Mouse (Mus musculus): ENCODE results near the gene Lag3. TPM values are rescaled to one million over a fixed set of nuclear protein-coding genes. Genes with fewer than 3 reads are reported as not detected.
A peak's percentile ranks its signal among the peaks of the same experiment; 100 is the strongest.

Gene Lag3
- polyA plus RNA-seq, 1 experiment from 2014 or later, result 3.1 TPM

DNA sequence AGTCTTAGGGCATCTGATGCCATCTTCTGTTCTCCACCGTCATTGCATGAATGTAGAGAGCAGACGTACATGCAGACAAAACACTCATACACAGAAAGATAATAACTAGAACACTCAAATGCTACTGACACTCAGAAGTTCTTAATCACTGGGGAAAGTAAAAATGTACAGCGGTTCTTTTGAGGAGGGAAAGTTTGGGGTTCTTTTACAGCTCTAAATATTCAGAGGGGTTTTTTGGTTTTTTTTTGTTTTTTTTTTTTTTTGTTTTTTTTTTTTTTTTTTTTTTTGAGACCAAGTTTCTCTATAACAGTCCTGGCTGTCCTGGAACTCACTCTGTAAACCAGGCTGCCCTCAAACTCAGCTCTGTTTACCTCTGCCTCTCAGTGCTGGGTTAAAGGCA is 21.6 kb upstream of the Lag3 start:
- Histone ChIP-seq H3K9me3 (no peaks in the 10 kb centered on the region), H3K4me1 (replicated peaks) (peaks cover 28% of the 10 kb centered on the region), H3K36me3 (peaks cover 46% of the 10 kb centered on the region), H3K4me2 (peak overlapping the region; percentile 90), H3K27ac (replicated peaks) (no peak overlapping the region), H3K9ac (no peak overlapping the region), H3K27me3 (no peaks in the 10 kb centered on the region), H3K4me3 (no peak overlapping the region)
- ATAC-seq (ENCODE audit: low FRiP score, low read depth), result no peak
- WGBS, result 87% methylated on average over 3 of the region's 3 CpGs

DNA sequence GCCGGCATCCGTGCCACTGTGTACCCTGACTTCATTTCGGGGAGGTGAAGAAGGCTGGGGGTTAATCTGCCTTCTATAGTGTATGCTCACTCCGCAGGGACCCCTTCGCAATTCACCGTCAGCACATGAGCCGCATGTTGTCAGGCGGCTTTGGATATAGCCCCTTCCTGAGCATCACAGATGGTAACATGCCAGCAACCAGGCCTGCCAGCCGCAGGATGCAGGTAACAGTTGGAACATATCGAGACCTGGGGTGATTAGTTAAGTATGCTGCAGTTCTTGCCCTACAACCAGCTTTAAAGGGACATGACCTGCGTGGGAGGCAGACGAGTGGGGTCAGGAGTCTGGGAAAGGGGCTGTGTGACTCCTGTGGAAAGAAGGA is 20.8 kb upstream of the Lag3 start:
- Histone ChIP-seq H3K9me3 (no peaks in the 10 kb centered on the region), H3K4me2 (peak overlapping the region; percentile 90), H3K4me1 (replicated peaks) (peaks cover 28% of the 10 kb centered on the region), H3K27me3 (no peaks in the 10 kb centered on the region), H3K4me3 (peak overlapping the region; percentile 99), H3K27ac (replicated peaks) (peak overlapping the region; percentile 98), H3K36me3 (peaks cover 39% of the 10 kb centered on the region), H3K9ac (peak overlapping the region; percentile 99)
- ATAC-seq (ENCODE audit: low FRiP score, low read depth), result no peak
- 44% methylated on average over 12 of the region's 12 CpGs for WGBS

DNA sequence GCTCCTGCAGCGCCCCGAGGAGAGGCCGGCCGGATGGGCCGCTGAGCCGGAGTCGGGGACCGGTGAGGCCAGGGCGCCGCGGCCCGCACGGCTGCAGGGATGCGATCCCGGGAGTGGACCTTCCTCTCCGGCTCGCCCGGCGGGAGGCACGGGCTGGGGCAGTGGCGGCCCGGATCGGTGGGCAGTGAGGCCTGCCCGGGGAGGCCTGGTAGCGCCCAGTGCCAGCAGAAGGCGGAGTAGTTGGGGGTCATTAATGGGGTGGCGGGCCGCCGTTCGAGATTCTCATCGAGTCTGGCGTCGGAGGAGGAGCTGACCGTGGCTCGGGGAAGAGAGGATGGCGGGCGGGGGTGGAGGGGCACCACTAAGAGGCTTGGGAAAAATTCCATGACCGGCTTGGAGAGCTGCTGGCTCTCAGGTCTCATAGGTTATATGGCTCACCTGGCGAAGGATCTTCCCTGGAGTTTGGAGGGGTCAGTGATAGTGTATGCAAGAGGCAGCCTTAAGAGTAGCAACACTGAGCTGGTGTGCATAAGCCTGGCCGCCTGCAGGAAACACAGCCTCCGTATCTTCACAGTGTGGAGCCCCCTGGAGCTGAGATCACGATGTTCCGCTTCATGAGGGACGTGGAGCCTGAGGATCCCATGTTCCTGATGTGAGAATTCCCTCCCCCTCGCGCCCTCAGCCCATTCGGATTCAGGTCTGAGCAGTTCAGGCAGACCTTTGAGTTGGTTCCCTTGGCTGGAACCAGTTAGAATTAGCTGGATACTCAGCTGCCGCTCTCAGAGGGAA is 20.2 kb upstream of the Lag3 start:
- ATAC-seq (ENCODE audit: low FRiP score, low read depth), result peak; percentile 55
- Histone ChIP-seq H3K4me3 (peak overlapping the region; percentile 99), H3K27me3 (no peaks in the 10 kb centered on the region), H3K27ac (replicated peaks) (peak overlapping the region; percentile 98), H3K4me1 (replicated peaks) (peaks cover 28% of the 10 kb centered on the region), H3K36me3 (peaks cover 34% of the 10 kb centered on the region), H3K9ac (peak overlapping the region; percentile 99), H3K4me2 (peak overlapping the region; percentile 90), H3K9me3 (no peaks in the 10 kb centered on the region)
- 2% methylated on average over 46 of the region's 48 CpGs for WGBS

DNA sequence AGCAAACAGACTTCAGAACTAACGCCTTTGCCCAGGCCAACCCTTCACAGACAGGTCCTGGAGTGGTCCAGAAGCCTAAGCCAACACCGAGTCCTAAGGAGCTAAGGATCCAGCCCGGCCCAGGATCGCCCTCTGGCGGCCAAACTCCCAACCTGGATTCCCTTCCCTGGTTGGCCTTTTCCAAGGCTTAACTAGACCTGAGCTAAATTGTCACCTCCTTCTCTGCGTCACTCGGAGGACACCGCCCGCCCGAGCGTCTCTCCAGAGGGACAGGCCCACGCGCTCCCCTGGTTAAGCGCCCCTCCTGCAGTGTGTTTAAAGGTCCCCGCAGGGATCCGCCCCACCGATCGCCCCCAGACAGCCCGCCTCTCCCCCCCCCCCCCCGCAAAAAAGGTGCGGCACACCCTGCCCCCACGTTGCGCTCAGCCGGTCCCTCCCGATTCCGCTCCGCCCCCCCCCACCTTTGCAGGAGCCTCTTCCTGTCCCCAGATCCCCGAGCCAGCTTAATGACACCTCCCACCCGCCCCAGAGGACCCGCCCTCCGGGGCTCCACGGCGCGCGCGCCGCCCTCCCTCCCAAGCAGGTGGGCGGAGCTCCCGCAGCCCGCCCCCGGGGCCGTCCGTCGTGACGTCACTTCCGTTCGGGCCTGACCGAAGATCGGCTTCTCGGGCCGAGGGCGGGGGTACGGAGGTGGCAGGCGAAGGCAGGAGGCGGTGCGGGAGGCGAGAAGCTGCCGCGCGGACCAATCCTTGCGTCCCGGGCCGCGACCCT is 19.4 kb upstream of the Lag3 start, which contains the start of gene Mlf2:
TSS of gene Mlf2 (plus strand) at position 633 of the 771 bp plus-strand sequence.
- H3K36me3 ChIP-seq, result peaks cover 27% of the 10 kb centered on the region
- H3K27ac ChIP-seq (replicated peaks), result peak within 1 kb of the TSS; percentile 98
- peak; percentile 95 for ATAC-seq (ENCODE audit: low FRiP score, low read depth)
- H3K9me3 ChIP-seq, result no peaks in the 10 kb centered on the region
- H3K4me3 ChIP-seq, result peak within 1 kb of the TSS; percentile 99
- H3K4me1 ChIP-seq (replicated peaks), result peaks cover 28% of the 10 kb centered on the region
- H3K9ac ChIP-seq, result peak within 1 kb of the TSS; percentile 99
- H3K4me2 ChIP-seq, result peak within 1 kb of the TSS; percentile 90
- under 1% methylated on average over 56 of the region's 64 CpGs for WGBS
- no peaks in the 10 kb centered on the region for H3K27me3 ChIP-seq

DNA sequence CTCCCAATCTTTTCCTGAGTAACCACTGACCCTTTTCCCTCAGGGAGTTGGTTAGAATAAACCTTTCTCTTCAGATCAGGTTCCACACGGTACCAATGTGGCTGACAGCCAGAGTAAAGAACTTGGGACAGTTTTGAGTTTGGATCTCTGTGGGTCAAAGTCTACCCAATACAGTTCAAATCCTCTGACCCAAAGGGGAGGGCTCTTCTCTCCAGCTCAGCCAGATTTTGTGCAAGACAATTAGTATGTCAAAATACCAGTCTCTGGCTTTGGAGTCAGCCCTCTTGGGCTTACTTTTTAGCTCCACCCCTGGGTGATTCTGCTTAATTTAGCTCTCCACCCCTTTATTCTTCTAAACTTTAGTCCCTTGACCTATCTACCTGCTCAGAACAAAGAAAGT is 18.7 kb upstream of the Lag3 start:
- no peak for ATAC-seq (ENCODE audit: low FRiP score, low read depth)
- Histone ChIP-seq H3K27ac (replicated peaks) (peak overlapping the region; percentile 98), H3K4me2 (peak overlapping the region; percentile 90), H3K4me1 (replicated peaks) (peaks cover 28% of the 10 kb centered on the region), H3K36me3 (peaks cover 21% of the 10 kb centered on the region), H3K9me3 (no peaks in the 10 kb centered on the region), H3K27me3 (no peaks in the 10 kb centered on the region), H3K9ac (peak overlapping the region; percentile 99), H3K4me3 (peak overlapping the region; percentile 99)
- 28% methylated on average over 1 of the region's 1 CpGs for WGBS

DNA sequence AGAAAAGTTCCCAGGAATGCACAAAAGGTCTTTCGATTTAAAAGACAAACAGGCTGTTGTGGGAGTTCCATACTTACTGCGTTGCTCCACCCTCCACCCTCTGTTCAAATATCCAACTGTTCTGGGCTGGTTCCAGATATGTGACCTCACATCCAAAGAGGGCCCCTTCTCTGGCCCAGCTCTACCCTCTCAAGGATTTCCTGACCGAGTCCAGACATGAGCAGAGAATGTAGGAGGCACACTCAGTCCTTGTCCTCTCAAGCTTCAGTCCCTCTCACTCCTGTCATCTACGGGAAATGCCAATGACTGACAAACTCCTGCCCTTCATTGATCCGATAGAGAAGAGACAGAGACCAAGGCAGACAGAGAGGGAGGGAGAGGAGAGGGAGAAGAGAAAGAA is 14.4 kb upstream of the Lag3 start:
- no peak overlapping the region for H3K4me2 ChIP-seq
- WGBS, result 51% methylated on average over 5 of the region's 5 CpGs
- no peaks in the 10 kb centered on the region for H3K36me3 ChIP-seq
- H3K4me1 ChIP-seq (replicated peaks), result peaks cover 20% of the 10 kb centered on the region
- ATAC-seq (ENCODE audit: low FRiP score, low read depth), result no peak
- H3K27me3 ChIP-seq, result no peaks in the 10 kb centered on the region
- no peak overlapping the region for H3K27ac ChIP-seq (replicated peaks)
- H3K9ac ChIP-seq, result no peak overlapping the region
- no peak overlapping the region for H3K4me3 ChIP-seq
- H3K9me3 ChIP-seq, result no peaks in the 10 kb centered on the region

DNA sequence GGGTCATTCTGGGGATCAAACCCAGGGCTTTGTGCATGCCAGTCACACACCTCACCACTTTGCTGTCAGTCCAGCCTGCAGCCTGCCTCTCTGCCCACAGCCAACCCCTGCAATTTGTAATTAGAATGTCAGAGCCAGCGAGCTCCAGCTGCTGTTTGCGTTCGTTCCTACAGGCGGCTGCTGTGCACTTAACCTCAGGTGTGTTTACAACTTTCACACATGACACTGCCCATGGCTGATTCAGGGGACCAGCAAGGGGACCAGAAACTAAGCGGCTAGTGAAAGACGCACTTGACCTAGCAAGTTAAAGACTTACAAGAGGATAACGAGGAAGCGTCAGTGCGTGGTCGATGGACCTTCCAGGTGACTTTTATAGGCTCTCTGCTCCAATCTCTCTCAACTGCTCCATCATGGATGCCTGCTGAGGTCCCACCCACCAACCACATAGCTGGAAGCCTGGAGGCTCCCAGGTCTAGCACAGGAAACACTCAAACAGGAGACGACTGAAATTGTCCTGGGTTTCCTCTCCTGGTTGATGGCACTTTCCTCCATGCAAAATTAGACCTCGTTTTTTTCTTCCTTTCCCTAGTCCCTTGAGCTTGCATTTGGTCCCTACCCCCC is 13.8 kb upstream of the Lag3 start:
- no peak for ATAC-seq (ENCODE audit: low FRiP score, low read depth)
- WGBS, result 43% methylated on average over 12 of the region's 12 CpGs
- Histone ChIP-seq H3K4me3 (no peak overlapping the region), H3K36me3 (no peaks in the 10 kb centered on the region), H3K4me2 (no peak overlapping the region), H3K27me3 (no peaks in the 10 kb centered on the region), H3K9me3 (no peaks in the 10 kb centered on the region), H3K27ac (replicated peaks) (no peak overlapping the region), H3K4me1 (replicated peaks) (peaks cover 23% of the 10 kb centered on the region), H3K9ac (no peak overlapping the region)

DNA sequence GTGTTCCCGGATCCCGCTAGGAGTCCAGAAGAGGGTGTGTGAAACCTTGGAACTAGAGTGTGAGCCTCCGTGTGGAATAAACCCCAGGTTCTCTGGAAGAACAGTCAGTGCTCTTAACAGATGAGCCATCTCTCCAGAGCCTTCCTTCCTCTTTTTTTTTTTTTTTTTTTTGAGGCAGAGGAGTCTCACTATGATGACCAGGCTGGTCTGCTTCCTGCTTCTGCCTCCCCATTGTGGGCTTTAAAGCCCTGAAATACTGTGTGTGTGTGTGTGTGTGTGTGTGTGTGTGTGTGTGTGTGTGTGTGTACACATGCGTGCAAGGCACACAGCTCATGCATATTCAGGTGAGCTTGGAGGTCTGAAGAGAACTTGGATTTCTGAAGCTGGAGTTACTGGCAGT is 10.0 kb upstream of the Lag3 start:
- peak overlapping the region; percentile 100 for H3K27ac ChIP-seq (replicated peaks)
- no peak for ATAC-seq (ENCODE audit: low FRiP score, low read depth)

DNA sequence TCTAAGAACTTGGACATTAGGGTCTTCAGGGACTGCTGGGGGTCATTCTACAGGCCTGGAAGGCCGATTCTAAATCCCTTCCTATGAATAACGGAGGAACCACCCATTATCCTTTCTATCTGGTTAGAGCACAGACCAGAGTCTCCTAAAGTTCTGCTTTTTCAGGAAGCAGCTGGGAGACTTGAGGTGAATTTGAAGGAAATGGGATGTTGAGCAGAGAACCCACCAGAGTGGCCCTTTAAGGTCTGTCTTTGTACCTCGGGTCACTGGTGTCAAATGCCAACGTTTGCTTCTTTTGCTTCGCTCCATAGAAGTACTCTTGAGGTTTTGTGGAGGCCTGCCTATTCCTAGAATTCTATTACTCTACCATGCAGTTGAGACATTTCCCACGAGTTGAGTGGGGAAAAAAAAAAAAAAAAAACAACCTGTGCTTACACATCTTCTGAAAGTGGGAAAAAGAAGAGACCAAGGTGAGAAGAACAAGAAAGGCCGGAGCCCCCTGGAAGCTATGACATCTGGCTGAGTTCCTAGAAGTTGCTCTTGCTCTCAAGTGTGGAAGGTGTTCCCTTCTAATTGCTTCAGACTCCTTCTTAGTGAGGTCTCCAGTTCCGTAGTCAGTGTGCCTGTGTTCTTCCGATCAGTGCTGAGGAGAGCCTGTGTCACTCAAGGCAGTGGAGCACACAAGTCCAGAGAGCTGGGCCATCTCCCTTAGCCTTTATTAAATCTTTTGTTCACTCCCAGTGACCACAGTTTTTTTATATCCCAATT is 9.0 kb upstream of the Lag3 start:
- Histone ChIP-seq H3K36me3 (no peaks in the 10 kb centered on the region), H3K4me3 (peak overlapping the region; percentile 94), H3K4me1 (replicated peaks) (peaks cover 43% of the 10 kb centered on the region), H3K27ac (replicated peaks) (peak overlapping the region; percentile 100), H3K9ac (peak overlapping the region; percentile 26), H3K9me3 (no peaks in the 10 kb centered on the region), H3K27me3 (no peaks in the 10 kb centered on the region), H3K4me2 (peak overlapping the region; percentile 98)
- no peak for ATAC-seq (ENCODE audit: low FRiP score, low read depth)
- 27% methylated on average over 9 of the region's 9 CpGs for WGBS

More for the DNA sequence above, 10.0 kb upstream of the Lag3 start:
- Histone ChIP-seq H3K4me2 (no peak overlapping the region), H3K36me3 (no peaks in the 10 kb centered on the region), H3K27me3 (no peaks in the 10 kb centered on the region), H3K9ac (no peak overlapping the region), H3K4me3 (no peak overlapping the region), H3K9me3 (no peaks in the 10 kb centered on the region), H3K4me1 (replicated peaks) (peaks cover 35% of the 10 kb centered on the region)
- WGBS, result 62% methylated on average over 4 of the region's 4 CpGs

DNA sequence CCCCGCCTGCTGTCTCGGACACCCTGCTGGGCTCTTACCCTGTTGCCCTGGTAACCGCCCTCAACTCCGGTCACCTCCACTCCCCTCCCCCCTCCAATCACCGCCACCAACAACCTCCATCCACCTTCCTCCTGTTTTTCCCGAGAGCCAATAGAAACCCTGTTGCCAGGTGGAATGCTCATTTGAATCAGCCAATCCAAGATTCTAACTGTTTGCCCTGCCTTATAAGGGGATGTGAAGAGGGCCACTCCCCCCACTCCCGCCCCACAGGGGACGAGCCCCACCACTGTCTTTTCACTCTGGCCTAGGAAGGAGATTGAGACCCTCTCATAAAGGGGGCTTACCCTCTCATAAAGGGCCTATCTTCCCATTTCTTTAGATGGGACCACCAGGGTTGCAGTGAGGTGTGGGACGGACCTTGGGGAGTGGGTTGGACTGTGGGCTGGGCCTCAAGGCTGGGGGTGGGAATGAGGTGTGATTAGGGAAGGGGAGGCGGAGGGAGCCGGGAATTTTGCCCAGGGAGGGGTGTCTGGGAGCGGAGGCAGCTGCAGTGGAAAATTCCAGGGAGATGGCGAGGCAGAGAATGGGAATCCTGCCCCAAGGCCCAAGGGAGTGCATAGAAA is 8.3 kb upstream of the Lag3 start, which contains the start of gene Ptms:
TSS of gene Ptms (minus strand) at position 409 of the 623 bp plus-strand sequence.
- Histone ChIP-seq H3K4me2 (peak within 1 kb of the TSS; percentile 98), H3K9me3 (no peaks in the 10 kb centered on the region), H3K4me3 (peak within 1 kb of the TSS; percentile 94), H3K36me3 (no peaks in the 10 kb centered on the region), H3K27ac (replicated peaks) (peak within 1 kb of the TSS; percentile 100), H3K4me1 (replicated peaks) (peaks cover 50% of the 10 kb centered on the region), H3K27me3 (no peaks in the 10 kb centered on the region), H3K9ac (peak within 1 kb of the TSS; percentile 56)
- 1% methylated on average over 13 of the region's 13 CpGs for WGBS
- ATAC-seq (ENCODE audit: low FRiP score, low read depth), result peak; percentile 90

Measured in hindbrain, embryonic 15.5 days (tissue).